Comparison of ENCODE assay signal across 17 mouse cellular contexts in the genomic region with DNA sequence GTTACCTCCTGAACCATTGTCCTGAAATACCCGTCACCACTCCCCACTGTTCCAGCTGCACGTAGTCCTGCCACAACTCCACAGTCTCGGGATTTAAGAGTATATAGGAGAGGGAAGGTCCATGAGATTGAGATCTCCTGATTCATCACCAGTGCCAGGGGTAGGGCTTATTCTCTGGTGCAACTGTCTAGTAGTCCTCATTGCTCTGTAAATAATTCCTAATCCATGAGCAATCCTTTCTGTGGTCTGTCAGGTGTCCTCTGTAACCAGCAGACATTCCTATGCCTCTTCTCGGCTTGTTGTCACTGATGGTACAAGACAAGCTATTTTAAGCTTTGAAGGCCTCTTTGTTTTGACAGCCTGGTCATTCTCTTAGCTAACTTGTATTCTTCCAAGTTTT. TPM values are rescaled to one million over a fixed set of nuclear protein-coding genes. Genes with fewer than 3 reads are reported as not detected.
A peak's percentile ranks its signal among the peaks of the same experiment; 100 is the strongest.
DNase-seq lines count a peak whose midpoint lies in the region; ATAC-seq and TF ChIP-seq lines count a peak whose summit lies in the region.
"Had no signal": no experiment of that assay in that cellular context is flagged by ENCODE, and none has a peak within 500 bp of the region (broad histone marks: within the 10 kb centered on the region; RNA-seq: fewer than 3 reads in every experiment).

No protein-coding gene starts in this region.

- H3K27ac ChIP-seq in heart, embryonic 12.5 days (ENCODE audit: poor library complexity, severe bottlenecking): peak overlapping the region; percentile 9; the same call in 1 of the 2 replicates
- peak overlapping the region; percentile 63; the same call in 1 of the 2 replicates for H3K27ac ChIP-seq in hindbrain, postnatal 0 days
- no peak overlapping the region for H3K27ac ChIP-seq in hindbrain, embryonic 11.5 days (ENCODE audit: low read depth, low read length)
- 0 out of 2 replicates have a peak overlapping the region, but pooled peaks have one; percentile 23 for H3K27ac ChIP-seq in neural tube, embryonic 14.5 days (ENCODE audit: low read depth, low read length)
- no peak overlapping the region for H3K27ac ChIP-seq in midbrain, embryonic 10.5 days (replicated peaks)
- H3K27ac ChIP-seq: limb, embryonic 12.5 days; liver, embryonic 14.5 days had no signal

- H3K9ac ChIP-seq in heart, embryonic 12.5 days: no peak overlapping the region
- no peak overlapping the region for H3K9ac ChIP-seq in hindbrain, postnatal 0 days (replicated peaks; ENCODE audit: low read length)
- no peak overlapping the region for H3K9ac ChIP-seq in hindbrain, embryonic 11.5 days (ENCODE audit: low read depth, low read length)
- H3K9ac ChIP-seq in neural tube, embryonic 14.5 days (replicated peaks; ENCODE audit: low read depth, low read length): no peak overlapping the region
- H3K9ac ChIP-seq: limb, embryonic 12.5 days; liver, embryonic 14.5 days; midbrain, embryonic 12.5 days had no signal

- ATAC-seq in heart, embryonic 12.5 days (ENCODE audit: insufficient number of reproducible peaks, low FRiP score): no peak
- no peak for ATAC-seq in hindbrain, postnatal 0 days
- no peak for ATAC-seq in hindbrain, embryonic 11.5 days (ENCODE audit: low FRiP score)
- no peak; the same call in 1 of the 2 replicates for ATAC-seq in neural tube, embryonic 14.5 days (ENCODE audit: low read depth)
- ATAC-seq: CD4-positive, CD25-positive, alpha-beta regulatory T cell, adult 4 months had no signal

- no peaks in the 10 kb centered on the region for H3K27me3 ChIP-seq in heart, embryonic 12.5 days (replicated peaks)
- H3K27me3 ChIP-seq in hindbrain, postnatal 0 days (ENCODE audit: insufficient read depth, low read length): no peaks in the 10 kb centered on the region
- no peaks in the 10 kb centered on the region for H3K27me3 ChIP-seq in hindbrain, embryonic 11.5 days (ENCODE audit: control insufficient read depth, insufficient read depth, low read length)
- no peaks in the 10 kb centered on the region for H3K27me3 ChIP-seq in neural tube, embryonic 14.5 days (ENCODE audit: control insufficient read depth, insufficient read depth, low read length)
- H3K27me3 ChIP-seq in midbrain, embryonic 10.5 days (ENCODE audit: low read depth, poor library complexity, severe bottlenecking): no peaks in the 10 kb centered on the region
- H3K27me3 ChIP-seq: limb, embryonic 12.5 days; midbrain, embryonic 12.5 days had no signal

- H3K9me3 ChIP-seq in heart, embryonic 12.5 days (replicated peaks): no peaks in the 10 kb centered on the region
- H3K9me3 ChIP-seq in hindbrain, postnatal 0 days (ENCODE audit: low read length): no peaks in the 10 kb centered on the region
- no peaks in the 10 kb centered on the region for H3K9me3 ChIP-seq in hindbrain, embryonic 11.5 days (ENCODE audit: control insufficient read depth, low read length)
- no peaks in the 10 kb centered on the region for H3K9me3 ChIP-seq in neural tube, embryonic 14.5 days (ENCODE audit: control insufficient read depth, low read length)
- H3K9me3 ChIP-seq in midbrain, embryonic 10.5 days (replicated peaks): peaks cover 7% of the 10 kb centered on the region

- TF ChIP-seq CTCF in hindbrain, postnatal 0 days (IDR thresholded peaks at IDR 0.05; ENCODE audit: low read depth): no peak

- WGBS in heart, embryonic 12.5 days: 23% methylated on average over 4 of the region's 4 CpGs
- 27% methylated on average over 4 of the region's 4 CpGs for WGBS in hindbrain, postnatal 0 days
- 50% methylated on average over 4 of the region's 4 CpGs for WGBS in hindbrain, embryonic 11.5 days
- WGBS in neural tube, embryonic 14.5 days: 37% methylated on average over 4 of the region's 4 CpGs
- WGBS in midbrain, embryonic 10.5 days: 53% methylated on average over 4 of the region's 4 CpGs

- intact Hi-C loops in heart, postnatal 36 days (cut with DNase I): loop anchor here (2.0 kb wide), 1 partner anchor 48 kb away; no protein-coding TSS in a partner anchor

- H3K4me2 ChIP-seq in heart, embryonic 12.5 days: peak overlapping the region; percentile 31
- H3K4me2 ChIP-seq in hindbrain, postnatal 0 days (ENCODE audit: low read depth, low read length): no peak overlapping the region
- H3K4me2 ChIP-seq in hindbrain, embryonic 11.5 days (replicated peaks; ENCODE audit: low read depth, low read length): no peak overlapping the region
- no peak overlapping the region for H3K4me2 ChIP-seq in neural tube, embryonic 14.5 days (ENCODE audit: low read depth, low read length)
- H3K4me2 ChIP-seq: limb, embryonic 12.5 days; midbrain, embryonic 12.5 days had no signal

- peaks cover 3% of the 10 kb centered on the region; the same call in 1 of the 2 replicates for H3K36me3 ChIP-seq in heart, embryonic 12.5 days
- H3K36me3 ChIP-seq in hindbrain, postnatal 0 days (ENCODE audit: insufficient read depth, low read length): no peaks in the 10 kb centered on the region
- no peaks in the 10 kb centered on the region for H3K36me3 ChIP-seq in hindbrain, embryonic 11.5 days (ENCODE audit: control insufficient read depth, insufficient read depth, low read length)
- H3K36me3 ChIP-seq in neural tube, embryonic 14.5 days (ENCODE audit: control insufficient read depth, insufficient read depth, low read length): no peaks in the 10 kb centered on the region
- H3K36me3 ChIP-seq in midbrain, embryonic 10.5 days: peaks cover 7% of the 10 kb centered on the region
- H3K36me3 ChIP-seq: limb, embryonic 12.5 days; midbrain, embryonic 12.5 days had no signal

- H3K4me3 ChIP-seq in heart, embryonic 12.5 days: no peak overlapping the region
- H3K4me3 ChIP-seq in hindbrain, postnatal 0 days (ENCODE audit: low read length): no peak overlapping the region
- H3K4me3 ChIP-seq in hindbrain, embryonic 11.5 days (ENCODE audit: low read depth, low read length): no peak overlapping the region
- no peak overlapping the region for H3K4me3 ChIP-seq in neural tube, embryonic 14.5 days (ENCODE audit: low read depth, low read length)
- no peak overlapping the region for H3K4me3 ChIP-seq in midbrain, embryonic 10.5 days
- H3K4me3 ChIP-seq: limb, embryonic 12.5 days; midbrain, embryonic 12.5 days had no signal

- peaks cover 31% of the 10 kb centered on the region for H3K4me1 ChIP-seq in heart, embryonic 12.5 days (replicated peaks)
- H3K4me1 ChIP-seq in hindbrain, postnatal 0 days (ENCODE audit: insufficient read depth, low read length): no peaks in the 10 kb centered on the region; the same call in 1 of the 2 replicates
- H3K4me1 ChIP-seq in hindbrain, embryonic 11.5 days (replicated peaks; ENCODE audit: control insufficient read depth, insufficient read depth, low read length): no peaks in the 10 kb centered on the region; the same call in 1 of the 2 replicates
- H3K4me1 ChIP-seq in neural tube, embryonic 14.5 days (ENCODE audit: control insufficient read depth, insufficient read depth, low read length): no peaks in the 10 kb centered on the region; the same call in 1 of the 2 replicates
- H3K4me1 ChIP-seq in midbrain, embryonic 10.5 days: peaks cover 24% of the 10 kb centered on the region
- H3K4me1 ChIP-seq: limb, embryonic 12.5 days had no signal

- no peak for DNase-seq in heart, postnatal 36 days
- DNase-seq in hindbrain, postnatal 0 days (ENCODE audit: low spot score): no peak
- DNase-seq in hindbrain, embryonic 11.5 days (ENCODE audit: low spot score): no peak
- DNase-seq in Muller cell, postnatal 12 days (ENCODE audit: inconsistent ontology term): peak; percentile 85
- DNase-seq in kidney, adult 8-10 months: no peak
- DNase-seq in midbrain, embryonic 10.5 days (ENCODE audit: low spot score): no peak
- DNase-seq: adrenal gland, postnatal 14 days; cerebellum, postnatal 14 days; lung, postnatal 10 days; right cerebral cortex, postnatal 4 days; thymus, adult 18-20 months had no signal

RNA-seq across cellular contexts. Expression of a gene that starts 46.9 kb away (rescaled TPM):
- 86.1 and 86.3 TPM in 2 replicates for polyA plus RNA-seq in heart, embryonic 12.5 days (2016; fragmentation: Nextera tagmentation; extraction: Ambion mirVana)
- total RNA-seq in heart, postnatal 36 days (2021): 10 to 100 TPM; 48.6 to 49.0 TPM
- total RNA-seq in hindbrain, postnatal 0 days (2014; rRNA removed): 96.7 and 105 TPM in 2 replicates
- 143 and 145 TPM in 2 replicates for polyA plus RNA-seq in hindbrain, postnatal 0 days (2015; fragmentation: Nextera tagmentation; extraction: Ambion mirVana)
- polyA plus RNA-seq in hindbrain, embryonic 11.5 days (2014; fragmentation: Nextera tagmentation; extraction: Ambion mirVana): 102 TPM in 2 replicates
- 164 and 165 TPM in 2 replicates for polyA plus RNA-seq in neural tube, embryonic 14.5 days (2014; fragmentation: Nextera tagmentation; extraction: Ambion mirVana)
- 88.2 and 91.8 TPM in 2 replicates for polyA plus RNA-seq in midbrain, embryonic 10.5 days (2016; fragmentation: Nextera tagmentation; extraction: Ambion mirVana)

Comparison
In these comparisons a context has a peak if more than half of its experiments do, and no peak if none do; other contexts are left out.
1. H3K27ac ChIP-seq: peak in heart, embryonic 12.5 days (single experiment), hindbrain, postnatal 0 days (single experiment) and neural tube, embryonic 14.5 days (single experiment); none in hindbrain, embryonic 11.5 days (single experiment) and midbrain, embryonic 10.5 days (single experiment).